ENCODE assay signal across 8 mouse cellular contexts in the genomic region with DNA sequence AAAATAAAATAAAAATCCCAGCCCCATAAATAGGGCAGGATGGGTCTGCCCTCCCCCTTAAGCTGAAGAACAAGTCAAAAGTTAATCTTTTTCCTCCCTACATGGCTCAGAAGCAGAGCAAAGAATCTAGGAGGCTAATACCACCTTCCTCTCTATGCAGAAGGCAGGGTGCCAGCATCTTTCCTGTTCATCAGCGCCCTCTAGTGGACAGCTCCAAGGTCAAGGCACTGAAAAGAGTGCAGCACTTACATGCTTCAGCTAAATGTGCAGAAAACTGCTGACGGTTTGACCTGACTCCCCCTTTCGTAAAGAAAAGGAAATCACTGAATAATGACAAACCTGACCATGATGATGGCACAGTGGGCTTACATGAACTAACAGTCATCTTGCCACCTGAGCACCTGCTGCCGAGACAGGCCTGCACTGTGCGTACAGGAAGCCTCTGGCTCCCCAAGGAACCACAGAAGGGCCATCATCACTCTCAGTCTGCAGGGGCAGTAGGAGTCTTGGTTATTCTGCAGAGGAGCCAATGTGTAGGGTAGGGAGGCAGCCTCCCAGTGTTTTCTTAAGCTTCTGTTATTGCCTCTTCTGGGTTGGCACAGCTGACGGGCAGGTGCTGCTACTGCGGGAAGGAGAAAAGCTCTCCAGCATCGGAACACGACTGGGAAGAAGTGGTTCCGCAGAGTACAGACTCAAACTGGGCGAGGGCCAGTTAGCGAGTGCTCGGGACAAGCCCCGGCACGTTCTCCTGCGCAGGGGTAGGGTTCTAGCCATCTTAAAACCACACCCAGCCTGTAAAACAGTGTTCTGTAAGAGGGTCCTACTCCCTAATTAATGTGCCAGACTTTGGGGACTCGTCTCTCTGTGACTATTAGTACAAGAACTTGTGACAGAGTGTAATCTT.
DNase-seq lines count a peak whose midpoint lies in the region; ATAC-seq and TF ChIP-seq lines count a peak whose summit lies in the region.

No protein-coding gene starts in this region.

- H3K27ac ChIP-seq in bone marrow macrophage, adult 2 months (ENCODE audit: insufficient read depth, low read depth, low read length), result no peak overlapping the region
- H3K27ac ChIP-seq in embryonic facial prominence, embryonic 14.5 days (replicated peaks; ENCODE audit: low read depth, low read length), result no peak overlapping the region
- H3K27ac ChIP-seq in heart, embryonic 14.5 days (replicated peaks in 1 of 2; ENCODE audit: control insufficient read depth in 1 of 2, insufficient read depth in 1 of 2, low read depth in 2 of 2, low read length in 2 of 2), result 0 out of 4 replicates have a peak overlapping the region, but pooled peaks of 1 of the 2 experiments have one; percentile 19
- H3K27ac ChIP-seq in kidney, postnatal 0 days, result no peak overlapping the region
- H3K27ac ChIP-seq in liver, embryonic 11.5 days (ENCODE audit: low read depth, low read length), result no peak overlapping the region

- H3K4me1 ChIP-seq in bone marrow macrophage, adult 2 months (ENCODE audit: control insufficient read depth, insufficient read depth, low read length), result peaks cover 18% of the 10 kb centered on the region
- no peaks in the 10 kb centered on the region for H3K4me1 ChIP-seq in embryonic facial prominence, embryonic 14.5 days (ENCODE audit: control insufficient read depth, insufficient read depth, low read length)
- H3K4me1 ChIP-seq in heart, embryonic 14.5 days (ENCODE audit: control insufficient read depth in 2 of 2, insufficient read depth in 2 of 2, low read length in 2 of 2), result peaks cover 11 to 42% of the 10 kb centered on the region in 2 experiments; a peak in 3 of 4 replicates
- H3K4me1 ChIP-seq in kidney, postnatal 0 days (replicated peaks; ENCODE audit: insufficient read depth, low read length), result no peaks in the 10 kb centered on the region
- H3K4me1 ChIP-seq in liver, embryonic 11.5 days (replicated peaks; ENCODE audit: control insufficient read depth, insufficient read depth, low read length), result peaks cover 6% of the 10 kb centered on the region; the same call in 1 of the 2 replicates

- no peaks in the 10 kb centered on the region for H3K27me3 ChIP-seq in embryonic facial prominence, embryonic 14.5 days (replicated peaks; ENCODE audit: control insufficient read depth, insufficient read depth, low read length)
- H3K27me3 ChIP-seq in heart, embryonic 14.5 days (ENCODE audit: control insufficient read depth, insufficient read depth, low read length), result no peaks in the 10 kb centered on the region
- H3K27me3 ChIP-seq in kidney, postnatal 0 days (ENCODE audit: insufficient read depth, low read length), result no peaks in the 10 kb centered on the region
- no peaks in the 10 kb centered on the region for H3K27me3 ChIP-seq in liver, embryonic 11.5 days (replicated peaks; ENCODE audit: control insufficient read depth, insufficient read depth, low read length)

- ATAC-seq in embryonic facial prominence, embryonic 14.5 days (ENCODE audit: low read depth), result peak; percentile 81
- ATAC-seq in heart, embryonic 14.5 days (ENCODE audit: insufficient number of reproducible peaks, insufficient read depth, low FRiP score, low read depth), result peak; percentile 29; the same call in 1 of the 2 replicates
- peak; percentile 58; the same call in 1 of the 2 replicates for ATAC-seq in kidney, postnatal 0 days (replicated peaks; ENCODE audit: low FRiP score, low read depth)
- ATAC-seq in liver, embryonic 11.5 days (replicated peaks; ENCODE audit: low FRiP score), result peak; percentile 79

- H3K9ac ChIP-seq in embryonic facial prominence, embryonic 14.5 days (ENCODE audit: low read depth, low read length), result no peak overlapping the region
- H3K9ac ChIP-seq in heart, embryonic 14.5 days (ENCODE audit: low read length), result no peak overlapping the region
- no peak overlapping the region for H3K9ac ChIP-seq in kidney, postnatal 0 days (ENCODE audit: low read depth, low read length)
- H3K9ac ChIP-seq in liver, embryonic 11.5 days (ENCODE audit: low read depth, low read length), result no peak overlapping the region

- 76% methylated on average over 17 of the region's 17 CpGs for WGBS in embryonic facial prominence, embryonic 14.5 days
- WGBS in heart, embryonic 14.5 days, result 69% methylated on average over 17 of the region's 17 CpGs
- WGBS in kidney, postnatal 0 days, result 73% methylated on average over 17 of the region's 17 CpGs
- WGBS in liver, embryonic 11.5 days, result 73% methylated on average over 17 of the region's 17 CpGs

- H3K4me3 ChIP-seq in bone marrow macrophage, adult 2 months (ENCODE audit: insufficient read depth, low read length), result no peak overlapping the region
- no peak overlapping the region for H3K4me3 ChIP-seq in embryonic facial prominence, embryonic 14.5 days (ENCODE audit: low read depth, low read length)
- H3K4me3 ChIP-seq in heart, embryonic 14.5 days (ENCODE audit: control insufficient read depth in 1 of 2, insufficient read depth in 1 of 2, low read depth in 1 of 2, low read length in 2 of 2), result no peak overlapping the region
- no peak overlapping the region for H3K4me3 ChIP-seq in kidney, postnatal 0 days (replicated peaks; ENCODE audit: low read depth, low read length)
- H3K4me3 ChIP-seq in liver, embryonic 11.5 days (ENCODE audit: low read depth, low read length), result no peak overlapping the region

- peak; percentile 64 for TF ChIP-seq CTCF in bone marrow macrophage, adult 2 months (IDR thresholded peaks at IDR 0.05; ENCODE audit: low read depth, low read length)
- TF ChIP-seq CTCF in kidney, postnatal 0 days (IDR thresholded peaks at IDR 0.05; ENCODE audit: low read depth), result peak; percentile 95

- DNase-seq in CD4-positive helper T cell, adult 2 months (ENCODE audit: low read depth, low spot score), result peak; percentile 74
- DNase-seq in embryonic facial prominence, embryonic 14.5 days (ENCODE audit: low spot score), result peak; percentile 81
- DNase-seq in kidney, postnatal 0 days (ENCODE audit: low spot score), result peak; percentile 86
- peak; percentile 66 for DNase-seq in liver, embryonic 11.5 days (ENCODE audit: low spot score)
- DNase-seq in natural killer cell, adult 2 months (ENCODE audit: low spot score in 2 of 2), result peak; percentile 51 to 74
- DNase-seq in spleen, postnatal 4 days (ENCODE audit: low spot score in 2 of 2), result peak; percentile 72 to 91

- peaks cover 67% of the 10 kb centered on the region for H3K36me3 ChIP-seq in embryonic facial prominence, embryonic 14.5 days (ENCODE audit: control insufficient read depth, insufficient read depth, low read length)
- peaks cover 61% of the 10 kb centered on the region for H3K36me3 ChIP-seq in heart, embryonic 14.5 days (ENCODE audit: control insufficient read depth, insufficient read depth, low read length)
- H3K36me3 ChIP-seq in kidney, postnatal 0 days (ENCODE audit: insufficient read depth, low read length), result peaks cover 37% of the 10 kb centered on the region; the same call in 1 of the 2 replicates
- H3K36me3 ChIP-seq in liver, embryonic 11.5 days (ENCODE audit: control insufficient read depth, insufficient read depth, low read length), result peaks cover 2% of the 10 kb centered on the region; the same call in 1 of the 2 replicates

- no peaks in the 10 kb centered on the region for H3K9me3 ChIP-seq in embryonic facial prominence, embryonic 14.5 days (ENCODE audit: control insufficient read depth, low read length)
- no peaks in the 10 kb centered on the region for H3K9me3 ChIP-seq in heart, embryonic 14.5 days (ENCODE audit: control insufficient read depth, low read length)
- no peaks in the 10 kb centered on the region for H3K9me3 ChIP-seq in kidney, postnatal 0 days (replicated peaks; ENCODE audit: low read length)
- H3K9me3 ChIP-seq in liver, embryonic 11.5 days (ENCODE audit: control insufficient read depth, low read length), result no peaks in the 10 kb centered on the region

- no peak for TF ChIP-seq POLR2A in bone marrow macrophage, adult 2 months (IDR thresholded peaks at IDR 0.05; ENCODE audit: borderline replicate concordance, low read depth, low read length)

- H3K4me2 ChIP-seq in embryonic facial prominence, embryonic 14.5 days (ENCODE audit: low read depth, low read length), result no peak overlapping the region
- no peak overlapping the region for H3K4me2 ChIP-seq in heart, embryonic 14.5 days (ENCODE audit: low read length)
- H3K4me2 ChIP-seq in kidney, postnatal 0 days (ENCODE audit: low read length), result no peak overlapping the region
- no peak overlapping the region for H3K4me2 ChIP-seq in liver, embryonic 11.5 days

Comparison
In these comparisons a context has a peak if more than half of its experiments do, and no peak if none do; other contexts are left out.
1. ATAC-seq: peak in every context shown above with its lines; median percentile 81 in embryonic facial prominence, embryonic 14.5 days; 79 in liver, embryonic 11.5 days; 58 in kidney, postnatal 0 days; 29 in heart, embryonic 14.5 days.